Mouse (Mus musculus) lung, adult 2 months (tissue): ENCODE measurements around the gene E130114P18Rik. TPM values are rescaled to one million over a fixed set of nuclear protein-coding genes. Genes with fewer than 3 reads are reported as not detected.

Experiments used
- DNase-seq: peaks from one replicate; pipeline ENCODE4 v3.0.0; 2022
- H3K4me1 ChIP-seq: fragments of 200-500 bp; 2 replicates; pipeline ENCODE4 v1.6.1; 2011; ENCODE audit warnings: low read length; ENCODE audit not compliant: control insufficient read depth, insufficient read depth
- H3K4me3 ChIP-seq: fragments of 200-500 bp; replicated peaks from 2 replicates; pipeline ENCODE3; 2011; ENCODE audit warnings: low read depth, mild to moderate bottlenecking, control low read depth, low read length; ENCODE audit errors: extremely low read depth
- CTCF ChIP-seq: fragments of 200-500 bp; IDR thresholded peaks from 2 replicates; pipeline ENCODE4 v1.5.1; 2011; ENCODE audit warnings: mild to moderate bottlenecking, low read length, control low read depth; ENCODE audit not compliant: insufficient read depth
- POLR2A ChIP-seq: fragments of 200-500 bp; IDR thresholded peaks from 2 replicates; pipeline ENCODE4 v1.6.1; 2011; ENCODE audit warnings: low read depth, mild to moderate bottlenecking, control low read depth, low read length, borderline replicate concordance; ENCODE audit errors: extremely low read depth
- WGBS: fragments of 180-500 bp; shearing (Covaris S2); methylation state at CpG from one replicate; pipeline ENCODE4 v1.1.7; 2018; 5-methylcytosine and 5-hydroxymethylcytosine counted together
- polyA plus RNA-seq: library from polyadenylated mRNA; depleted of rRNA; stranded (reverse); fragments of >200 nt; gene quantifications from 2 replicates; pipeline ENCODE4 v1.2.3, GENCODE M21; 2012

Gene E130114P18Rik
- polyA plus RNA-seq, 1 experiment = 0.17 TPM

GRCm38 (mm10) chr4:97778211-97779002 lies 529 bp upstream of the E130114P18Rik start:
- DNase-seq = peak; percentile 69

GRCm38 (mm10) chr4:97777081-97777705 lies 685 bp downstream of the E130114P18Rik start:
- DNase-seq = peak; percentile 71
- WGBS = 2% methylated on average over 49 of the region's 77 CpGs
- no peaks in the 10 kb centered on the region; the same call in none of the 2 replicates for H3K4me1 ChIP-seq
- TF ChIP-seq POLR2A (no peak), CTCF (no peak)
- peak overlapping the region; percentile 68 for H3K4me3 ChIP-seq

More at GRCm38 (mm10) chr4:97778211-97779002, 529 bp upstream of the E130114P18Rik start:
- WGBS = under 1% methylated on average over 94 of the region's 94 CpGs
- TF ChIP-seq CTCF (no peak), POLR2A (no peak)
- Histone ChIP-seq H3K4me3 (peak overlapping the region; percentile 68), H3K4me1 (no peaks in the 10 kb centered on the region; the same call in none of the 2 replicates)

- peak overlapping the region; percentile 59 for H3K4me3 ChIP-seq
- WGBS = 2% methylated on average over 10 of the region's 10 CpGs
- TF ChIP-seq CTCF = no peak
- 0 out of 2 replicates have a peak, but pooled peaks have one; percentile 10 for TF ChIP-seq POLR2A
- DNase-seq = no peak
- H3K4me1 ChIP-seq = no peaks in the 10 kb centered on the region; the same call in none of the 2 replicates
Observed at GRCm38 (mm10) chr4:97776388-97777080, 1.3 kb downstream of the E130114P18Rik start.

- DNase-seq = no peak
- 2% methylated on average over 20 of the region's 20 CpGs for WGBS
- TF ChIP-seq CTCF = no peak
- no peak for TF ChIP-seq POLR2A
- Histone ChIP-seq H3K4me1 (no peaks in the 10 kb centered on the region; the same call in none of the 2 replicates), H3K4me3 (peak overlapping the region; percentile 51)
Observed at GRCm38 (mm10) chr4:97775494-97776265, 2.2 kb downstream of the E130114P18Rik start.

GRCm38 (mm10) chr4:97775059-97775458 lies 2.8 kb downstream of the E130114P18Rik start:
- TF ChIP-seq POLR2A (no peak), CTCF (no peak)
- WGBS = 2% methylated on average over 13 of the region's 13 CpGs
- Histone ChIP-seq H3K4me3 (peak overlapping the region; percentile 31), H3K4me1 (no peaks in the 10 kb centered on the region; the same call in none of the 2 replicates)
- DNase-seq = peak; percentile 71

GRCm38 (mm10) chr4:97774446-97774950 lies 3.4 kb downstream of the E130114P18Rik start:
- no peaks in the 10 kb centered on the region; the same call in none of the 2 replicates for H3K4me1 ChIP-seq
- WGBS = 23% methylated on average over 4 of the region's 4 CpGs
- no peak overlapping the region for H3K4me3 ChIP-seq
- no peak for TF ChIP-seq POLR2A
- no peak for TF ChIP-seq CTCF
- DNase-seq = no peak

- 68% methylated on average over 2 of the region's 2 CpGs for WGBS
Observed at GRCm38 (mm10) chr4:97773791-97774190, 4.1 kb downstream of the E130114P18Rik start.

GRCm38 (mm10) chr4:97773110-97773593 lies 4.7 kb downstream of the E130114P18Rik start:
- no peak for TF ChIP-seq CTCF
- TF ChIP-seq POLR2A = peak; percentile 27; the same call in 1 of the 2 replicates
- WGBS = under 1% methylated on average over 14 of the region's 14 CpGs
- peak; percentile 84 for DNase-seq
- Histone ChIP-seq H3K4me3 (peak overlapping the region; percentile 49), H3K4me1 (no peaks in the 10 kb centered on the region; the same call in 1 of the 2 replicates)

More at GRCm38 (mm10) chr4:97773791-97774190, 4.1 kb downstream of the E130114P18Rik start:
- no peak overlapping the region for H3K4me3 ChIP-seq
- DNase-seq = no peak
- H3K4me1 ChIP-seq = no peaks in the 10 kb centered on the region; the same call in 1 of the 2 replicates
- TF ChIP-seq POLR2A (no peak), CTCF (no peak)
